ENCODE assay signal across 20 mouse cellular contexts in the genomic region with DNA sequence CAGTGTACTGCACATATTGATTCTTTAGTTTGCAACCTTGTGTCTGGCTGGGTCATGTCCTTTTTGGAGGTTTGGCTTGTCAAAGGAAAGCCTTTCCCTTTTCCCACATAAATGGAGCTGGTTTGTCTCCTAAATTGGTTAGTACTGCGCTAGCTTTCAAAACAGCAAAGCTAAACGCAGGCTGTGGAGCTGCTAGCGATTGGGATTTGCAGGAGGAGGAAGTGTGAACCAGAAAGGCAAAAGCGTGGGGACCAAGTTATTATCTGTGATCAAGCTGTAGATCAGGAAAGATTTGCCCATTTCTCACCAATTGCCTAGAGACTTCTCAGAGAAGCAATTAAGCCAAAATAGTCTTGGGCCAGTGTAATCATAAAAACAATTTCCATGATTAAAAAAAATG.
"Had no signal": no experiment of that assay in that cellular context is flagged by ENCODE, and none has a peak within 500 bp of the region (broad histone marks: within the 10 kb centered on the region; RNA-seq: fewer than 3 reads in every experiment).

No protein-coding gene starts in this region.

- ATAC-seq: inflammation-experienced regulatory T-cells, adult 6 months; intestine, postnatal 0 days; liver, postnatal 0 days had no signal

- H3K4me1 ChIP-seq: liver, embryonic 13.5 days; lung, embryonic 15.5 days; megakaryocyte, embryonic 14.5 days; stomach, embryonic 15.5 days had no signal

- H3K27ac ChIP-seq: limb, embryonic 12.5 days; liver, embryonic 13.5 days; lung, embryonic 15.5 days; macrophage; stomach, embryonic 15.5 days had no signal

- H3K36me3 ChIP-seq: limb, embryonic 12.5 days; liver, embryonic 13.5 days; lung, embryonic 15.5 days; stomach, embryonic 15.5 days had no signal

- DNase-seq: kidney, adult 8-10 months; kidney, postnatal 25 days; layer of hippocampus, adult 9-11 months; liver; liver, embryonic 13.5 days; liver, postnatal 0 days; lung, postnatal 14 days; retina, postnatal 1 day; right cerebral cortex, postnatal 4 days; spleen, adult 18-20 months; thymus, adult 2 months; thymus, postnatal 25 days had no signal

- H3K4me3 ChIP-seq: limb, embryonic 12.5 days; liver, embryonic 13.5 days; lung, embryonic 15.5 days; megakaryocyte, embryonic 14.5 days; stomach, embryonic 15.5 days had no signal

- H3K9ac ChIP-seq: limb, embryonic 12.5 days; liver, embryonic 13.5 days; liver, postnatal 0 days; lung, embryonic 15.5 days; stomach, embryonic 15.5 days had no signal

- H3K27me3 ChIP-seq: limb, embryonic 12.5 days; liver, embryonic 13.5 days; lung, embryonic 15.5 days; megakaryocyte, embryonic 14.5 days; stomach, embryonic 15.5 days had no signal

- H3K4me2 ChIP-seq: limb, embryonic 12.5 days; liver, embryonic 13.5 days; lung, embryonic 15.5 days; midbrain, embryonic 11.5 days; stomach, embryonic 15.5 days had no signal

- H3K9me3 ChIP-seq: limb, embryonic 12.5 days; liver, embryonic 13.5 days; lung, embryonic 15.5 days; stomach, embryonic 15.5 days had no signal
